Mouse (Mus musculus): ENCODE results near the gene Astn2. TPM values are rescaled to one million over a fixed set of nuclear protein-coding genes. Genes with fewer than 3 reads are reported as not detected.

Astn2 gene
- polyA plus RNA-seq, 1 experiment from 2014 or later = 0.06 TPM

- WGBS (ENCODE audit: insufficient replicate concordance) = 7% methylated on average over 3 of the region's 3 CpGs
- no peak overlapping the region for H3K9ac ChIP-seq
- no peaks in the 10 kb centered on the region for H3K4me1 ChIP-seq (replicated peaks)
- no peak overlapping the region for H3K27ac ChIP-seq
- ATAC-seq (ENCODE audit: low read depth) (no peak), DNase-seq (peak; percentile 18)
- H3K27me3 ChIP-seq = no peaks in the 10 kb centered on the region
- no peaks in the 10 kb centered on the region for H3K36me3 ChIP-seq
- no peak overlapping the region for H3K4me2 ChIP-seq
- H3K4me3 ChIP-seq (replicated peaks) = no peak overlapping the region
- no peaks in the 10 kb centered on the region for H3K9me3 ChIP-seq (replicated peaks)
These were observed 908.0 kb downstream of the Astn2 start for GRCm38 (mm10) chr4:65496463-65496834.

- no peaks in the 10 kb centered on the region for H3K36me3 ChIP-seq
- DNase-seq (no peak), ATAC-seq (ENCODE audit: low read depth) (no peak)
- WGBS (ENCODE audit: insufficient replicate concordance) = 60% methylated on average over 6 of the region's 6 CpGs
- H3K4me3 ChIP-seq (replicated peaks) = no peak overlapping the region
- H3K4me1 ChIP-seq (replicated peaks) = no peaks in the 10 kb centered on the region
- H3K9me3 ChIP-seq (replicated peaks) = no peaks in the 10 kb centered on the region
- H3K9ac ChIP-seq = no peak overlapping the region
- H3K27ac ChIP-seq = no peak overlapping the region
- no peak overlapping the region for H3K4me2 ChIP-seq
- no peaks in the 10 kb centered on the region for H3K27me3 ChIP-seq
These were observed 908.5 kb downstream of the Astn2 start for GRCm38 (mm10) chr4:65495705-65496462.

- no peaks in the 10 kb centered on the region for H3K4me1 ChIP-seq (replicated peaks)
- H3K9me3 ChIP-seq (replicated peaks) = no peaks in the 10 kb centered on the region
- H3K4me2 ChIP-seq = no peak overlapping the region
- ATAC-seq (ENCODE audit: low read depth) = no peak
- no peak overlapping the region for H3K27ac ChIP-seq
- no peak for DNase-seq
- WGBS (ENCODE audit: insufficient replicate concordance) = 52% methylated on average over 2 of the region's 2 CpGs
- no peak overlapping the region for H3K9ac ChIP-seq
- H3K36me3 ChIP-seq = no peaks in the 10 kb centered on the region
- H3K4me3 ChIP-seq (replicated peaks) = no peak overlapping the region
- no peaks in the 10 kb centered on the region for H3K27me3 ChIP-seq
These were observed 912.9 kb downstream of the Astn2 start for GRCm38 (mm10) chr4:65491541-65491940.

GRCm38 (mm10) chr4:65489711-65490110 is 914.7 kb downstream of the Astn2 start:
- H3K4me2 ChIP-seq = no peak overlapping the region
- ATAC-seq (ENCODE audit: low read depth) = no peak
- WGBS (ENCODE audit: insufficient replicate concordance) = 46% methylated on average over 3 of the region's 3 CpGs
- H3K27ac ChIP-seq = no peak overlapping the region
- no peak overlapping the region for H3K9ac ChIP-seq
- DNase-seq = no peak
- no peaks in the 10 kb centered on the region for H3K36me3 ChIP-seq
- no peaks in the 10 kb centered on the region for H3K9me3 ChIP-seq (replicated peaks)
- H3K27me3 ChIP-seq = no peaks in the 10 kb centered on the region
- no peaks in the 10 kb centered on the region for H3K4me1 ChIP-seq (replicated peaks)
- H3K4me3 ChIP-seq (replicated peaks) = no peak overlapping the region

- Histone ChIP-seq H3K9ac (no peak overlapping the region), H3K4me3 (replicated peaks) (no peak overlapping the region), H3K36me3 (no peaks in the 10 kb centered on the region), H3K27me3 (no peaks in the 10 kb centered on the region), H3K4me1 (replicated peaks) (no peaks in the 10 kb centered on the region), H3K27ac (no peak overlapping the region), H3K9me3 (replicated peaks) (no peaks in the 10 kb centered on the region), H3K4me2 (no peak overlapping the region)
- ATAC-seq (ENCODE audit: low read depth) (no peak), DNase-seq (no peak)
- 59% methylated on average over 5 of the region's 5 CpGs for WGBS (ENCODE audit: insufficient replicate concordance)
These were observed 922.8 kb downstream of the Astn2 start for GRCm38 (mm10) chr4:65481632-65482031.

GRCm38 (mm10) chr4:65477106-65477505 is 927.3 kb downstream of the Astn2 start:
- H3K27me3 ChIP-seq = no peaks in the 10 kb centered on the region
- no peaks in the 10 kb centered on the region for H3K4me1 ChIP-seq (replicated peaks)
- no peak overlapping the region for H3K4me2 ChIP-seq
- H3K9ac ChIP-seq = no peak overlapping the region
- H3K9me3 ChIP-seq (replicated peaks) = no peaks in the 10 kb centered on the region
- H3K36me3 ChIP-seq = no peaks in the 10 kb centered on the region
- no peak for ATAC-seq (ENCODE audit: low read depth)
- H3K4me3 ChIP-seq (replicated peaks) = no peak overlapping the region
- no peak overlapping the region for H3K27ac ChIP-seq
- DNase-seq = no peak
- WGBS (ENCODE audit: insufficient replicate concordance) = 45% methylated on average over 6 of the region's 6 CpGs

GRCm38 (mm10) chr4:65475925-65476560 is 928.4 kb downstream of the Astn2 start:
- Histone ChIP-seq H3K4me3 (replicated peaks) (no peak overlapping the region), H3K9ac (no peak overlapping the region), H3K36me3 (no peaks in the 10 kb centered on the region), H3K4me2 (no peak overlapping the region), H3K27ac (no peak overlapping the region), H3K9me3 (replicated peaks) (no peaks in the 10 kb centered on the region), H3K27me3 (no peaks in the 10 kb centered on the region), H3K4me1 (replicated peaks) (no peaks in the 10 kb centered on the region)
- no peak for DNase-seq
- ATAC-seq (ENCODE audit: low read depth) = no peak
- WGBS (ENCODE audit: insufficient replicate concordance) = 50% methylated on average over 4 of the region's 4 CpGs

GRCm38 (mm10) chr4:65473141-65473540 is 931.3 kb downstream of the Astn2 start:
- no peak overlapping the region for H3K4me3 ChIP-seq (replicated peaks)
- H3K9ac ChIP-seq = no peak overlapping the region
- H3K4me1 ChIP-seq (replicated peaks) = no peaks in the 10 kb centered on the region
- no peaks in the 10 kb centered on the region for H3K9me3 ChIP-seq (replicated peaks)
- H3K36me3 ChIP-seq = no peaks in the 10 kb centered on the region
- no peak for DNase-seq
- no peak overlapping the region for H3K27ac ChIP-seq
- ATAC-seq (ENCODE audit: low read depth) = no peak
- H3K27me3 ChIP-seq = no peaks in the 10 kb centered on the region
- WGBS (ENCODE audit: insufficient replicate concordance) = 48% methylated on average over 5 of the region's 5 CpGs
- H3K4me2 ChIP-seq = no peak overlapping the region

- no peaks in the 10 kb centered on the region for H3K9me3 ChIP-seq (replicated peaks)
- no peaks in the 10 kb centered on the region for H3K27me3 ChIP-seq
- H3K36me3 ChIP-seq = no peaks in the 10 kb centered on the region
- DNase-seq = no peak
- WGBS (ENCODE audit: insufficient replicate concordance) = 49% methylated on average over 4 of the region's 4 CpGs
- H3K4me1 ChIP-seq (replicated peaks) = no peaks in the 10 kb centered on the region
- no peak overlapping the region for H3K27ac ChIP-seq
- H3K9ac ChIP-seq = no peak overlapping the region
- H3K4me2 ChIP-seq = no peak overlapping the region
- ATAC-seq (ENCODE audit: low read depth) = no peak
- H3K4me3 ChIP-seq (replicated peaks) = no peak overlapping the region
These were observed 955.2 kb downstream of the Astn2 start for GRCm38 (mm10) chr4:65449171-65449570.

- no peaks in the 10 kb centered on the region for H3K27me3 ChIP-seq
- 64% methylated on average over 4 of the region's 4 CpGs for WGBS (ENCODE audit: insufficient replicate concordance)
- H3K4me2 ChIP-seq = no peak overlapping the region
These were observed 962.7 kb downstream of the Astn2 start for GRCm38 (mm10) chr4:65441746-65442145.

GRCm38 (mm10) chr4:65430804-65431203 is 973.6 kb downstream of the Astn2 start:
- H3K9me3 ChIP-seq (replicated peaks) = no peaks in the 10 kb centered on the region
- H3K4me2 ChIP-seq = no peak overlapping the region
- no peaks in the 10 kb centered on the region for H3K27me3 ChIP-seq
- H3K4me3 ChIP-seq (replicated peaks) = no peak overlapping the region
- ATAC-seq (ENCODE audit: low read depth) (no peak), DNase-seq (no peak)
- 48% methylated on average over 3 of the region's 3 CpGs for WGBS (ENCODE audit: insufficient replicate concordance)
- no peak overlapping the region for H3K9ac ChIP-seq
- no peaks in the 10 kb centered on the region for H3K4me1 ChIP-seq (replicated peaks)
- H3K27ac ChIP-seq = no peak overlapping the region
- no peaks in the 10 kb centered on the region for H3K36me3 ChIP-seq

More at GRCm38 (mm10) chr4:65441746-65442145, 962.7 kb downstream of the Astn2 start:
- DNase-seq (no peak), ATAC-seq (ENCODE audit: low read depth) (no peak)
- Histone ChIP-seq H3K4me3 (replicated peaks) (no peak overlapping the region), H3K27ac (no peak overlapping the region), H3K9ac (no peak overlapping the region), H3K36me3 (no peaks in the 10 kb centered on the region), H3K4me1 (replicated peaks) (no peaks in the 10 kb centered on the region), H3K9me3 (replicated peaks) (no peaks in the 10 kb centered on the region)

GRCm38 (mm10) chr4:65427480-65427879 is 976.9 kb downstream of the Astn2 start:
- Histone ChIP-seq H3K4me2 (no peak overlapping the region), H3K4me3 (replicated peaks) (no peak overlapping the region), H3K27me3 (no peaks in the 10 kb centered on the region), H3K9ac (no peak overlapping the region), H3K9me3 (replicated peaks) (no peaks in the 10 kb centered on the region), H3K36me3 (no peaks in the 10 kb centered on the region), H3K27ac (no peak overlapping the region), H3K4me1 (replicated peaks) (no peaks in the 10 kb centered on the region)
- WGBS (ENCODE audit: insufficient replicate concordance) = 39% methylated on average over 3 of the region's 3 CpGs
- DNase-seq = no peak
- no peak for ATAC-seq (ENCODE audit: low read depth)
